Mouse (Mus musculus) liver, embryonic 12.5 days (tissue): ENCODE measurements at regions not wholly inside any gene's neighbourhood (a gene's known extent, or its start where the extent isn't known, plus 50 kb on each side); places are given as distances from the start of the nearest gene placed in this dataset.

ENCODE experiments used
- ATAC-seq: fragments of 200-750 bp; cut with Nextera tagmentation; 2 replicates; pipeline ENCODE4 v1.8.0; 2017; ENCODE audit warnings: moderate number of reproducible peaks, mild to moderate bottlenecking, moderate library complexity
- H3K27ac ChIP-seq: fragments of 300-500 bp; sonication (generic); 2 replicates; pipeline ENCODE4 v1.5.1; 2016; ENCODE audit warnings: mild to moderate bottlenecking
- H3K27me3 ChIP-seq: fragments of 300-500 bp; sonication (generic); replicated peaks from 2 replicates; pipeline ENCODE4 v1.6.1; 2016; ENCODE audit warnings: mild to moderate bottlenecking, moderate library complexity
- H3K36me3 ChIP-seq: fragments of 300-500 bp; sonication (generic); 2 replicates; pipeline ENCODE4 v1.6.1; 2016; ENCODE audit warnings: mild to moderate bottlenecking, moderate library complexity
- H3K4me1 ChIP-seq: fragments of 300-500 bp; sonication (generic); 2 replicates; pipeline ENCODE4 v1.6.1; 2016
- H3K4me2 ChIP-seq: fragments of 300-500 bp; sonication (generic); 2 replicates; pipeline ENCODE4 v1.6.1; 2016; ENCODE audit warnings: mild to moderate bottlenecking, moderate library complexity
- H3K4me3 ChIP-seq: fragments of 300-500 bp; sonication (generic); 2 replicates; pipeline ENCODE4 v1.5.1; 2016; ENCODE audit warnings: mild to moderate bottlenecking, moderate library complexity
- H3K9ac ChIP-seq: fragments of 300-500 bp; sonication (generic); 2 replicates; pipeline ENCODE4 v1.6.1; 2016; ENCODE audit warnings: mild to moderate bottlenecking, moderate library complexity
- H3K9me3 ChIP-seq: fragments of 300-500 bp; sonication (generic); replicated peaks from 2 replicates; pipeline ENCODE4 v1.6.1; 2016; ENCODE audit warnings: mild to moderate bottlenecking, moderate library complexity
- WGBS: fragments of 180-500 bp; shearing (Covaris S2); methylation state at CpG from one replicate; pipeline ENCODE4 v1.1.7; 2016; ENCODE audit not compliant: insufficient replicate concordance; 5-methylcytosine and 5-hydroxymethylcytosine counted together

DNA sequence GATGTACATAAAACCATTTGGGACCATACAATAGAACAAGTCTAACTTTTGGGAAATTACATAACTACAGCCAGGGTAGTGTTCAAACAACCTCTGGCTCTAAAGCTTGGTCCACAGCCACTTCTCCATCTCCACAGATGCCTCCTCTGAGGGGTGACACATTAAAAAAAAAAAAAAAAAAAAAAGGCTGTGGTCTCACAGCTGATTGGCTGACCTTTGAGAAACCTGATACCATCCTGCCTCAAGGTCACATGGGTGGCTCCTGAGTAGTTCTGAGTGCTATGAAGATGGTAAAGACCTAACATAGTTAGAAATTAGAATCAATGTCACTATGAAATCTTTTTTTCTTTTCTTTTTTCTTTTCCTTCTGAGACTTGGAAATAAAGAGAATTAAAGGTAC lies 102.4 kb downstream of the Tmem182 start:
- H3K36me3 ChIP-seq = no peaks in the 10 kb centered on the region
- H3K9ac ChIP-seq = no peak overlapping the region
- H3K4me1 ChIP-seq = no peaks in the 10 kb centered on the region
- no peak for ATAC-seq
- H3K9me3 ChIP-seq = no peaks in the 10 kb centered on the region
- no peak overlapping the region for H3K27ac ChIP-seq
- H3K4me3 ChIP-seq = no peak overlapping the region
- H3K4me2 ChIP-seq = no peak overlapping the region
- no peaks in the 10 kb centered on the region for H3K27me3 ChIP-seq

DNA sequence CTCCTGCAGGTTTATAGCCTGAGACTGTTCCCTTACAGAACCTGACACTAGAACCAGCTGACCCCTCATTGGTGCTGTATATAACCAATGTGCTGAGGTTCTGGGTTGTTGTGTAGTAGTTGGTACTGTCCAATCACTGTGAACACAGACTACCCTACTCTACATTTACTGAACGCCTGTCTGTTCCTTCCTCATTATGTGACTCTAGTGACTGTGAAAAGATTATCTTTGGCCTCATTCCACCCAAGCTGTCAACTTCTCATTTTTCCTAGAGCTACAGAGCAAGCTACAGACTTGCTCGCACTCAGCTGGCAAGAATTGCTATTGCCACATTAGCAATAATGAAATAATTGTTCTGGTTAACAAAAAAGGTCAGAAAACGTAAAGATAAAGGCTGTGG lies 108.2 kb downstream of the Tmem182 start:
- Histone ChIP-seq H3K9ac (no peak overlapping the region), H3K9me3 (no peaks in the 10 kb centered on the region), H3K36me3 (no peaks in the 10 kb centered on the region), H3K4me3 (no peak overlapping the region), H3K4me1 (no peaks in the 10 kb centered on the region), H3K27ac (no peak overlapping the region), H3K4me2 (no peak overlapping the region), H3K27me3 (no peaks in the 10 kb centered on the region)
- 35% methylated on average over 3 of the region's 3 CpGs for WGBS
- no peak for ATAC-seq

DNA sequence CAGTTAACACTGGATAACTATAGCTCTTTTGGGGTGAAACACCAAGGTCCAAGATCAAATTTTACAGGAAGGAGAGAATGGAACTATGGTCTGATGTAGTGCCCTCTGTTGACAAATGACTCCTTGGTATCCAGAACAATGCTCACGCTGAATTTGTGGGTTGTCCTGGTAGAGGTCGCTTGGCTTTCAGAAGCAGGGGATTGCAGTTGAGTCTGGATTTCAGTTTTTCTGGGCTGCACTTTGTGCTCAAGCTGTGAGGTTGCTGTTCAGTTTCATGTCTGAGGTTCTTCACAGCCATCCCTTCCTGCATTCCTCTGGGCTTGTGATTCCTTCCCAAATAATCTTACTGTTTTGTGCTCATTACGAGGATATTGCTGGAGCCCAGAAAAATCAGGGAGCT lies 118.9 kb downstream of the Tmem182 start:
- no peaks in the 10 kb centered on the region for H3K27me3 ChIP-seq
- WGBS = 68% methylated on average over 3 of the region's 3 CpGs
- H3K4me3 ChIP-seq = no peak overlapping the region
- H3K4me2 ChIP-seq = no peak overlapping the region
- no peaks in the 10 kb centered on the region for H3K36me3 ChIP-seq
- no peak overlapping the region for H3K27ac ChIP-seq
- no peaks in the 10 kb centered on the region for H3K9me3 ChIP-seq
- no peak for ATAC-seq
- no peaks in the 10 kb centered on the region for H3K4me1 ChIP-seq
- no peak overlapping the region for H3K9ac ChIP-seq

DNA sequence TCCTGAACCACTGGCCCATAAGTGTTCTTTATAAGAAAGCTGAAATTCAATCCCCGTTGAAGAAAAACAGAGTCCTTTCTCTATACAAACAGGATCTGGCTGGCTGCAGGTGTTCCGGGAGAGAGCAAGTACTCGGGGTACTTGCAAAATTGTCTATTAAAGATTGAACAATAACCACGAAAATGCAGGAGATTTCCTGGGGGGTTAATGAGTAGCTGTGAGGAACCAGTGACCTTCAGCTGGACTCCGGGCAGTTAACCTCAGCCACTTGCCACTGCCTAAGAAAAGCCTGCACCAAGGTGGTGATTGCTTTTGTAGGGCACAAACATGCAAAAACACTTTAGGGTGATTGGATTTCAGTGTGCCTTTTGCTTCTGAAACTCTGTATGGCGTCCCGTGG lies 119.4 kb downstream of the Tmem182 start:
- H3K4me3 ChIP-seq = no peak overlapping the region
- WGBS = 65% methylated on average over 7 of the region's 7 CpGs
- no peaks in the 10 kb centered on the region for H3K9me3 ChIP-seq
- H3K27ac ChIP-seq = no peak overlapping the region
- H3K9ac ChIP-seq = no peak overlapping the region
- H3K36me3 ChIP-seq = no peaks in the 10 kb centered on the region
- H3K27me3 ChIP-seq = no peaks in the 10 kb centered on the region
- no peak for ATAC-seq
- H3K4me2 ChIP-seq = no peak overlapping the region
- H3K4me1 ChIP-seq = no peaks in the 10 kb centered on the region

DNA sequence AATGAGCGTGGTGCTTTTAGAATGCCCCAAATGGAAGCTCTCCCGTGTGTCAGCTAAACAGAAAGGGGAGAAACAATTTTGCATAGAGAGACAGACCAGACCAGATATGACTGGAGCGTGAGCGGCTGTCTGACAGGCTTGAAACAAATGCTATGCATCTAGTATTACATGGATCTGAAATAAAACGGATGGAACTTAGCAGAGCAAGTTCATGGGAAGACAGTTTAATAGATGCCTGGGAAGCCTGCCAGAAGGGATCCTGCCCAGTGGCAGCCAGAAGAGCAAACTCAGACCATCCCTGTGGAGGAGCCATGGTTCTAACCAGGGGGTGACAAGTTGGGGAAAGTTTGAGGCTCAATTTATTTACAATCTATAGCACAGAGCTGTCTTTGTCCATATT lies 126.0 kb downstream of the Tmem182 start:
- WGBS = 64% methylated on average over 5 of the region's 5 CpGs

DNA sequence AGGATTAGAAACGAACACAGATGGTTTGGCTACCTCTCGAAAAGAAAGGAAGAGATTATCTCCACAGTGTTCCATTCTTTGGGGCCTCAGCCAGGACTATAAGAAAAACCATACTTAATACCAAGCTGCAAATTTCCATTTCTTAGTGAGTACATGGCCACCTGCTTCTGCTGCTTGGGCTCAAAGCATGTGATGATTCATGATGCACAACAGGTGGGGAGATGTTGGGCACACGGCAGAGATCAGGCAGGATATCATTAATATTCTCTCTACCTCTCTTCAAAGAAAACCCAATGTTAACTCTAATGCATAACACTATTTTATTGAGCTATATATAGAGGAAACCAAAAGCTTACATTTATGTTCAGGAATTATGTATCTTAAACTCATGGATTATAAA lies 131.3 kb downstream of the Tmem182 start:
- ATAC-seq = no peak
- WGBS = 57% methylated on average over 3 of the region's 3 CpGs
- no peak overlapping the region for H3K9ac ChIP-seq

More for the DNA sequence above, 126.0 kb downstream of the Tmem182 start:
- Histone ChIP-seq H3K36me3 (no peaks in the 10 kb centered on the region), H3K27ac (no peak overlapping the region), H3K4me1 (no peaks in the 10 kb centered on the region), H3K4me3 (no peak overlapping the region), H3K27me3 (no peaks in the 10 kb centered on the region), H3K9me3 (no peaks in the 10 kb centered on the region), H3K4me2 (no peak overlapping the region), H3K9ac (no peak overlapping the region)
- ATAC-seq = no peak

DNA sequence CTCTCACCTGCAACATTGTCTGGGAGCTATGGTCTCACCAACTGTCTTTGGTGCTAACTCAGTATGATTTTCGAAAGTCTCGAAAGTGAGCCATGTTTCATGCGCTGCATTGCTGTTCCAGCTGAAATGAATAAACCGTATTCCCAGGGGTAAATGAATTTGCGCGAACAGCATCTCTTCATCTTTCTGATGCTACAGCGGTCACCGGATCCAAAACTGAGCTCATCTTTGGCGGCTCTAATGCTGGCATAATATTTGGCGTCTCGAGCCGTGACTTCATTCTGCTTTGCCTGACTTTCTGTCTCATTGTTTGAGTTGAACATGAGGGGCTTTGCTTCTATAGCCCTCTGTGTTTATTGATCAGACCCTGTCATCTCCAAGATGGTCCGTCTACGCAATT lies 137.3 kb downstream of the Tmem182 start:
- Histone ChIP-seq H3K27ac (no peak overlapping the region), H3K36me3 (no peaks in the 10 kb centered on the region), H3K4me3 (no peak overlapping the region), H3K9me3 (no peaks in the 10 kb centered on the region), H3K4me2 (no peak overlapping the region), H3K27me3 (no peaks in the 10 kb centered on the region), H3K4me1 (no peaks in the 10 kb centered on the region), H3K9ac (no peak overlapping the region)
- WGBS = 86% methylated on average over 14 of the region's 14 CpGs
- no peak for ATAC-seq

More for the DNA sequence above, 131.3 kb downstream of the Tmem182 start:
- no peaks in the 10 kb centered on the region for H3K36me3 ChIP-seq
- no peak overlapping the region for H3K4me3 ChIP-seq
- no peak overlapping the region for H3K4me2 ChIP-seq
- H3K9me3 ChIP-seq = no peaks in the 10 kb centered on the region
- H3K27ac ChIP-seq = no peak overlapping the region
- H3K4me1 ChIP-seq = no peaks in the 10 kb centered on the region
- H3K27me3 ChIP-seq = no peaks in the 10 kb centered on the region

DNA sequence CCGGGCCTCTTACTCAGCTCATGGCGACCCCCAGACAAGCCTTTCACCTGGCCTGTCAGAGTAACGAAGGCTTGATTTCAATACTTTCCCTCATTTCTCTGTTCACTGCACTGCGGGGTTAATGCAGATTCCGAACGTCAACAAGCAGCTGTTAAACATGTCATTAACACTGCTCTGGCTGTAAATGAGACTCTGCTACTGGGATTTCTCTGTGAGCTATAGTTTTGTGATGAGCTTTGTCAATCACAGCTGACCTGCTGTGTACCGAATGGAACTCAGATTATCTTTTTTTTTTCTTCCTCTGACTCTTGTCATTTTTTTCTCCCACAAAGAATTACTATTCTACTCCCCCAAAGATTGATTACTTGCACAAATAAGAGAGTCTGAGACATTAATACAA lies 137.8 kb downstream of the Tmem182 start:
- Histone ChIP-seq H3K4me2 (no peak overlapping the region), H3K36me3 (no peaks in the 10 kb centered on the region), H3K27me3 (no peaks in the 10 kb centered on the region), H3K9ac (no peak overlapping the region), H3K4me1 (no peaks in the 10 kb centered on the region), H3K27ac (no peak overlapping the region), H3K4me3 (no peak overlapping the region), H3K9me3 (no peaks in the 10 kb centered on the region)
- ATAC-seq = no peak
- WGBS = 69% methylated on average over 7 of the region's 7 CpGs

DNA sequence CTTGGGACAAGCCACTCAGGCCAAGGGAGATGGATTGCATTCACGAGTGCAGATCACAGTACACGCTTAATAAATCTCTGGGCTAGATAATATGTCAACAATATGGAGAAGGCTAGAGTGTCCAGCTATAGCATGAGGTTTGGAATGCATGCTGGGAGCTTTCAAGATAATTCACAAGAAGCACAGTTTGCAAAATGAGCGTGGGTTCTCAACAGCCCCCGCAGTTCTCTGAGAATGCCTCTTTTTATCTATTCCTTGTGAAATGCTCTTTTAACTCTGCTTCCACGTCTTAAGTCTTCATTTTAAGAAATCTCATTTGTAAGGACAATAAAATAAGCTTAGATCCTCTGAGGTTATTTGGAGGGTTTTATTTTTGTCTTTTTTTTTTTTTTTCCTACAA lies 145.2 kb downstream of the Tmem182 start:
- H3K27me3 ChIP-seq = no peaks in the 10 kb centered on the region
- no peak overlapping the region for H3K4me3 ChIP-seq
- no peak for ATAC-seq
- H3K36me3 ChIP-seq = no peaks in the 10 kb centered on the region
- H3K4me2 ChIP-seq = no peak overlapping the region
- no peak overlapping the region for H3K9ac ChIP-seq
- H3K9me3 ChIP-seq = no peaks in the 10 kb centered on the region
- H3K27ac ChIP-seq = no peak overlapping the region
- H3K4me1 ChIP-seq = no peaks in the 10 kb centered on the region
- WGBS = 62% methylated on average over 5 of the region's 5 CpGs

DNA sequence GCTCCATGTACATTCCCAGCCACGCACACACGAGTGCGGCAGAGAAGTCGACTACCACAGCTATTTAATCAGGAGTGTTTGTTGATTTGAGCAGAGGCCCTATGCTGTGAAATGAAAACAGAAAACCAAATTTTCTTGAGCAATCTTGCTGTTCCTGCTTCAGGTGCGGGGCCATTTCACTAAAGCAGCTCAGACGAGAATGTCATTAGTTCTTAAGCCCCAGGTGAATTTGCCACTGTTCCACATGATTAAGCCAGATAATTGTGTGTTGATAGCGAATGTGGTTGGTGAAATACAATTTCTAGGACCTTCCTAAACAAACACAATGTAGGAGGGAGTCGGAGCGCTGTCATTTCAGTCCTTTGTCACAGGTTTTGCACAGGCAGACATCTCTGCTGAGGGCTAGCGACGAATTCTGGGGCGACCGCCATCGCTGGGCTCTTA lies 149.3 kb downstream of the Tmem182 start:
- Histone ChIP-seq H3K4me2 (no peak overlapping the region), H3K36me3 (no peaks in the 10 kb centered on the region), H3K4me1 (no peaks in the 10 kb centered on the region), H3K27ac (no peak overlapping the region), H3K9ac (no peak overlapping the region), H3K27me3 (no peaks in the 10 kb centered on the region), H3K9me3 (no peaks in the 10 kb centered on the region), H3K4me3 (no peak overlapping the region)
- ATAC-seq = no peak
- WGBS = 78% methylated on average over 14 of the region's 14 CpGs

DNA sequence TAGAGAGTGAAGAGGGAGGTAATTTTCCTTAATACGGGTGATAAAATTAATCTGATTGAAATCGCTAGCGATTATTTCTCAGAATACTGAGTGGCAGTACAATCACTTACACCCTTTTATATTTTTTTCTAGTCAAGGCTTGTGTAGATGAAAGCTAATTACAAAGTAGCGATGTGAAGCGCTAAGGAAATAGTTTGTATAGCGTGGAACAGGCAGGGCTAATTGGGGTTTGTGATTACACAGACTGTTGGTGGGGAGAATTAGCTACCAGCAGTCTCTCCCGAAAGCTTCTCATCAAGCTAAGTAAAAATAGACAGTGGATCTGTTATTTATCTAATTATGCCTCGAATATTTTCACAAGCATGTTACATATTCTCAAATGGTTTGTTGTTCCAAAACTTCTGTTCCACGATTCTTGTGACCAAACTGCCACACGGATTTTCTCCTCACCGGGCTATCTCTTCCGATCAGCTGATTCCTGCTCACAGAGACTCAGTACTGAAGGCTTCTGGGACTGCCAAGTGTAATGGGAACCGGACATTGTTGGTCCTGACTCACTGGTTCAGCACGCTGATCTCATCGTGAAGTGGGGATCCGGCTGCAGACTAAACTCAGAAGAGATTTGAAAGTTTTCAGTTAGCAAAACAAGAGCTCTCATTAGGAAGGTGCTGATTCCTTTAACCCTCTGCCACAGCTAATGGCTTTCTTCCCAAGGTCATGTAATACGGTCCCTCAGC lies 162.5 kb downstream of the Tmem182 start:
- H3K27me3 ChIP-seq = no peaks in the 10 kb centered on the region
- no peaks in the 10 kb centered on the region for H3K4me1 ChIP-seq
- H3K9me3 ChIP-seq = no peaks in the 10 kb centered on the region
- WGBS = 55% methylated on average over 17 of the region's 17 CpGs
- H3K36me3 ChIP-seq = no peaks in the 10 kb centered on the region
- H3K27ac ChIP-seq = no peak overlapping the region
- H3K4me2 ChIP-seq = no peak overlapping the region
- H3K4me3 ChIP-seq = no peak overlapping the region
- no peak overlapping the region for H3K9ac ChIP-seq
- ATAC-seq = no peak

DNA sequence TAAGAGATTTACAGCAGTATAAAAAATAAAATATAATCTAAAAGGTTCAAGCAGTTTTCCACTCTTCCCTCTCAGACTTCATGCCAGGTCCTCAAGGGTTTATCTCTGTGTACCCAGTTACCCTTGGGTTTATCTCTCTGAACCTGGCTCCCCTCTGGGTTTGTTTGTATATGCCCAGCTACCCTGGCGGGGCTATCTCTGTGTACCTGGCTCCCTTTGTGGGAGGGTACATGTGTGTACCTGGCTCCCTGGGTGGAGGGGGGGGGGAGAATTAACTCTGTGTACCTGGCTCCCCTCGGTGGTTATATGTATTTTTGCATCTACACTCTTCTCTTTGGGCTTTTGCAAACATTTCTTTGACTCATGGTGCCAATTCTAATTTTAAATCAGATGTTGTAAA lies 178.4 kb downstream of the Tmem182 start:
- no peak for ATAC-seq
- WGBS = 24% methylated on average over 2 of the region's 2 CpGs
- Histone ChIP-seq H3K9me3 (no peaks in the 10 kb centered on the region), H3K4me1 (no peaks in the 10 kb centered on the region), H3K4me3 (no peak overlapping the region), H3K9ac (no peak overlapping the region), H3K27me3 (no peaks in the 10 kb centered on the region), H3K27ac (no peak overlapping the region), H3K4me2 (no peak overlapping the region), H3K36me3 (no peaks in the 10 kb centered on the region)

DNA sequence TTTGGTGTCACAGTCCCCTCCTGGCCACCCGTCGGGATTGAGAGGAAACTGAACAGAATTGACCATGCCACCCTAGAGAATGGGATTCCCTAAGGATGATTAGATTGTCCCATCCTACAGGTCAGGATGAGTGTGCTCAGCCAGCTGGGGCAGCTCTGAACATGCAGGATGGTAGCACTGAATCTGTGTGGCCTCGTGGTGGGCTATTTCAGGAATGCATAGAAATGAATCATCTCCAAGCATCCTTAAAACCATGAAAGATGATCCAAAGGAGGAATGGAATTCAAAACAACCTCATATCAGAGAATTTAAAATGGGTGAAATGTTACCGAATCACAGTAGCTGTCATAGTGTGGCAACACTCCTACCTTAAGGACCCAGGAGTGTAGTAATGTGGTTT lies 187.9 kb downstream of the Tmem182 start:
- H3K9me3 ChIP-seq = no peaks in the 10 kb centered on the region
- H3K36me3 ChIP-seq = no peaks in the 10 kb centered on the region
- H3K9ac ChIP-seq = no peak overlapping the region
- no peaks in the 10 kb centered on the region for H3K4me1 ChIP-seq
- no peak for ATAC-seq
- H3K4me3 ChIP-seq = no peak overlapping the region
- H3K27ac ChIP-seq = no peak overlapping the region
- WGBS = 59% methylated on average over 4 of the region's 4 CpGs
- H3K27me3 ChIP-seq = no peaks in the 10 kb centered on the region
- no peak overlapping the region for H3K4me2 ChIP-seq
